In the genomic region with DNA sequence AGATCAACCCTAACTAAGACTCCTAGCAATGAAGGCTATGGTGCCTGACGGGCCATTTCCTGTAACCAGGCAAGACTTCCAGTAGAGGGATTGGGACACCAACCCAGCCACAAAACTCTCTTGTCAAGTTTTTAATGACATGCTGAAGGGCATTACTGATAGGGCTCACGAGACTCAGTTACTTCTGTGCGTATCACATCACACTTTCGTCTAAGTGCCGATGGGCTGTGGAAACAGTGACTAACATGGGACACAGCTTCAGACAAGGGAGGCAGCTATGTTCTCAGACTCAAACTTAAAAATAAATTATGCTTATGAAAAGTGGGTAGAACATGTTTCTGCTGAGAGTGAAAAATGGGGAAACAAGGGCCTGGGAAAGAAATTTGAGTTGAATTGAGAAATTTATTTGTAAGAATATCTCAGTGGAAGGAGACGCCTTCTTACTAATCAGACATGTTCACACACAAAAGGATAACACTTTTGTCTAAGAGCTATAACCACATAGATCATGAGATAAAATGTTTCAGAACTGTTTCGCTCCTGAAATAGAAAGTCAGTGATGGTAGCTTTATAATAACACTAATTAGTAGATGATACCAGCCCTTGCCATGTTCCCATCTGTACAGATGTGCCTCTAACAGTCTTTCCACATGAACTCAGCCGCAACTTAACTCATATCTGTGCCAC, we compare ENCODE assay signal across 21 mouse cellular contexts. TPM values are rescaled to one million over a fixed set of nuclear protein-coding genes. Genes with fewer than 3 reads are reported as not detected.
DNase-seq lines count a peak whose midpoint lies in the region; ATAC-seq and TF ChIP-seq lines count a peak whose summit lies in the region.
"Had no signal": no experiment of that assay in that cellular context is flagged by ENCODE, and none has a peak within 500 bp of the region (broad histone marks: within the 10 kb centered on the region; RNA-seq: fewer than 3 reads in every experiment).

No protein-coding gene starts in this region.

- no peak for TF ChIP-seq EP300 in liver, embryonic 14.5 days (IDR thresholded peaks at IDR 0.05; ENCODE audit: low read depth)

- no peak overlapping the region for H3K27ac ChIP-seq in heart, embryonic 11.5 days (ENCODE audit: low read depth, low read length)
- no peak overlapping the region for H3K27ac ChIP-seq in midbrain, embryonic 11.5 days (ENCODE audit: low read depth, low read length)
- H3K27ac ChIP-seq in midbrain, postnatal 0 days (ENCODE audit: low read depth, low read length): no peak overlapping the region
- peak overlapping the region; percentile 65 for H3K27ac ChIP-seq in liver, embryonic 14.5 days
- H3K27ac ChIP-seq: embryonic facial prominence, embryonic 10.5 days; hindbrain, embryonic 15.5 days; macrophage; neural tube, embryonic 12.5 days had no signal

- DNase-seq in heart, postnatal 36 days: no peak
- peak; percentile 8 for DNase-seq in midbrain, embryonic 11.5 days (ENCODE audit: low spot score, missing footprints)
- DNase-seq in midbrain, postnatal 0 days (ENCODE audit: low spot score): no peak
- no peak for DNase-seq in liver, embryonic 14.5 days (ENCODE audit: low read depth in 3 of 3, low spot score in 3 of 3)
- no peak for DNase-seq in adrenal gland, postnatal 36 days
- DNase-seq in frontal cortex, adult 2 months (ENCODE audit: extremely low spot score in 1 of 2, low spot score in 1 of 2): no peak
- no peak for DNase-seq in frontal cortex, postnatal 36 days (ENCODE audit: low spot score in 2 of 2)
- DNase-seq: B cell, adult 2 months; cerebellum, postnatal 25 days; gastrocnemius, postnatal 25 days; kidney, adult 9 months; layer of hippocampus, postnatal 36 days; lung, adult 18-20 months; right cerebral cortex, postnatal 25 days; thymus, postnatal 4 days had no signal

- no peak for ATAC-seq in heart, embryonic 11.5 days (replicated peaks; ENCODE audit: insufficient number of reproducible peaks, low FRiP score, low TSS enrichment)
- no peak for ATAC-seq in midbrain, embryonic 11.5 days (ENCODE audit: low FRiP score)
- no peak for ATAC-seq in midbrain, postnatal 0 days (ENCODE audit: low FRiP score)
- ATAC-seq in liver, embryonic 14.5 days (ENCODE audit: insufficient read depth): no peak
- ATAC-seq: midbrain, embryonic 16.5 days had no signal

- H3K9ac ChIP-seq in heart, embryonic 11.5 days (ENCODE audit: low read depth, low read length): no peak overlapping the region
- no peak overlapping the region for H3K9ac ChIP-seq in midbrain, embryonic 11.5 days (ENCODE audit: low read length)
- no peak overlapping the region for H3K9ac ChIP-seq in midbrain, postnatal 0 days (replicated peaks; ENCODE audit: low read length, poor library complexity, severe bottlenecking)
- peak overlapping the region; percentile 40 for H3K9ac ChIP-seq in liver, embryonic 14.5 days (replicated peaks)
- H3K9ac ChIP-seq: hindbrain, embryonic 15.5 days; neural tube, embryonic 12.5 days had no signal

- intact Hi-C loops in heart, postnatal 36 days (cut with DNase I): no loop called here

- peak overlapping the region; percentile 27 for H3K4me2 ChIP-seq in heart, embryonic 11.5 days
- no peak overlapping the region for H3K4me2 ChIP-seq in midbrain, embryonic 11.5 days
- no peak overlapping the region for H3K4me2 ChIP-seq in midbrain, postnatal 0 days (ENCODE audit: low read depth, low read length, poor library complexity, severe bottlenecking)
- peak overlapping the region; percentile 57 for H3K4me2 ChIP-seq in liver, embryonic 14.5 days (ENCODE audit: low read depth)
- H3K4me2 ChIP-seq: hindbrain, embryonic 15.5 days; neural tube, embryonic 12.5 days had no signal

- peaks cover 18% of the 10 kb centered on the region for H3K4me1 ChIP-seq in heart, embryonic 11.5 days (ENCODE audit: control insufficient read depth, insufficient read depth, low read length)
- H3K4me1 ChIP-seq in midbrain, embryonic 11.5 days (ENCODE audit: control insufficient read depth, insufficient read depth, low read length): no peaks in the 10 kb centered on the region
- H3K4me1 ChIP-seq in midbrain, postnatal 0 days (ENCODE audit: insufficient read depth, low read length): no peaks in the 10 kb centered on the region
- peaks cover 48 to 55% of the 10 kb centered on the region in 2 experiments for H3K4me1 ChIP-seq in liver, embryonic 14.5 days (replicated peaks; ENCODE audit: control insufficient read depth in 2 of 2, insufficient read depth in 2 of 2, low read length in 1 of 2)
- H3K4me1 ChIP-seq: hindbrain, embryonic 15.5 days; neural tube, embryonic 12.5 days had no signal

- H3K4me3 ChIP-seq in heart, embryonic 11.5 days (ENCODE audit: low read depth, low read length): no peak overlapping the region
- no peak overlapping the region for H3K4me3 ChIP-seq in midbrain, embryonic 11.5 days (ENCODE audit: low read depth, low read length)
- no peak overlapping the region for H3K4me3 ChIP-seq in midbrain, postnatal 0 days (ENCODE audit: low read depth, low read length)
- no peak overlapping the region for H3K4me3 ChIP-seq in liver, embryonic 14.5 days (ENCODE audit: insufficient read depth in 1 of 2, low read depth in 2 of 2, low read length in 2 of 2)
- H3K4me3 ChIP-seq: embryonic facial prominence, embryonic 10.5 days; hindbrain, embryonic 15.5 days; neural tube, embryonic 12.5 days had no signal

- no peaks in the 10 kb centered on the region for H3K27me3 ChIP-seq in heart, embryonic 11.5 days (ENCODE audit: control insufficient read depth, insufficient read depth, low read length)
- no peaks in the 10 kb centered on the region for H3K27me3 ChIP-seq in midbrain, embryonic 11.5 days (ENCODE audit: control insufficient read depth, insufficient read depth, low read length)
- H3K27me3 ChIP-seq in midbrain, postnatal 0 days (ENCODE audit: insufficient read depth, low read length): no peaks in the 10 kb centered on the region
- H3K27me3 ChIP-seq in liver, embryonic 14.5 days (ENCODE audit: control insufficient read depth, insufficient read depth, low read length): no peaks in the 10 kb centered on the region
- H3K27me3 ChIP-seq: hindbrain, embryonic 15.5 days; neural tube, embryonic 12.5 days had no signal

- 53% methylated on average over 8 of the region's 8 CpGs for WGBS in heart, embryonic 11.5 days (ENCODE audit: insufficient replicate concordance)
- WGBS in midbrain, embryonic 11.5 days: 93% methylated on average over 8 of the region's 8 CpGs
- 96% methylated on average over 8 of the region's 8 CpGs for whole genome bisulfite sequencing in midbrain, postnatal 0 days
- WGBS in liver, embryonic 14.5 days (ENCODE audit: insufficient replicate concordance): 20% methylated on average over 8 of the region's 8 CpGs

- H3K9me3 ChIP-seq in heart, embryonic 11.5 days (replicated peaks; ENCODE audit: control insufficient read depth, low read length): no peaks in the 10 kb centered on the region
- H3K9me3 ChIP-seq in midbrain, embryonic 11.5 days (ENCODE audit: control insufficient read depth, low read length): no peaks in the 10 kb centered on the region
- no peaks in the 10 kb centered on the region for H3K9me3 ChIP-seq in midbrain, postnatal 0 days (ENCODE audit: low read length)
- H3K9me3 ChIP-seq in liver, embryonic 14.5 days (ENCODE audit: control insufficient read depth, low read length): no peaks in the 10 kb centered on the region
- H3K9me3 ChIP-seq: embryonic facial prominence, embryonic 10.5 days; hindbrain, embryonic 15.5 days; neural tube, embryonic 12.5 days had no signal

- no peaks in the 10 kb centered on the region for H3K36me3 ChIP-seq in heart, embryonic 11.5 days (ENCODE audit: control insufficient read depth, insufficient read depth, low read length)
- no peaks in the 10 kb centered on the region for H3K36me3 ChIP-seq in midbrain, embryonic 11.5 days (ENCODE audit: control insufficient read depth, insufficient read depth, low read length)
- H3K36me3 ChIP-seq in midbrain, postnatal 0 days (ENCODE audit: insufficient read depth, low read length): no peaks in the 10 kb centered on the region
- no peaks in the 10 kb centered on the region for H3K36me3 ChIP-seq in liver, embryonic 14.5 days (replicated peaks; ENCODE audit: control insufficient read depth, insufficient read depth, low read depth)
- H3K36me3 ChIP-seq: embryonic facial prominence, embryonic 10.5 days; hindbrain, embryonic 15.5 days; neural tube, embryonic 12.5 days had no signal

- no peak for TF ChIP-seq CTCF in midbrain, postnatal 0 days (IDR thresholded peaks at IDR 0.05)
- no peak for TF ChIP-seq CTCF in liver, embryonic 14.5 days (IDR thresholded peaks at IDR 0.05; ENCODE audit: low read depth)

RNA-seq across cellular contexts. Expression of a gene that starts 44.7 kb away (rescaled TPM):
- 26.9 and 31.6 TPM in 2 replicates for polyA plus RNA-seq in heart, embryonic 11.5 days (2014; fragmentation: Nextera tagmentation; extraction: Ambion mirVana)
- 10 to 100 TPM; 15.6 to 17.4 TPM for total RNA-seq in heart, postnatal 36 days (2021)
- 36.6 and 38.6 TPM in 2 replicates for polyA plus RNA-seq in midbrain, embryonic 11.5 days (2014; fragmentation: Nextera tagmentation; extraction: Ambion mirVana)
- 69.5 and 72.9 TPM in 2 replicates for total RNA-seq in midbrain, postnatal 0 days (2014; rRNA removed)
- 35.9 and 39.4 TPM in 2 replicates for polyA plus RNA-seq in midbrain, postnatal 0 days (2015; fragmentation: Nextera tagmentation; extraction: Ambion mirVana)
- 6.7 and 7.9 TPM in 2 replicates for polyA plus RNA-seq in liver, embryonic 14.5 days (2012; rRNA removed)
- polyA plus RNA-seq in liver, embryonic 14.5 days (2014; fragmentation: Nextera tagmentation; extraction: Ambion mirVana): 8.9 and 9.4 TPM in 2 replicates
- total RNA-seq in adrenal gland, postnatal 36 days (2021): 10 to 100 TPM; 23.9 to 30.1 TPM
- polyA plus RNA-seq in frontal cortex, adult 2 months (2012; rRNA removed): 27.1 and 28.4 TPM in 2 replicates

Comparison
In these comparisons a context has a peak if more than half of its experiments do, and no peak if none do; other contexts are left out.
1. H3K4me2 ChIP-seq: peak in heart, embryonic 11.5 days (single experiment) and liver, embryonic 14.5 days (single experiment); none in midbrain, embryonic 11.5 days (single experiment) and midbrain, postnatal 0 days (single experiment).